Mouse (Mus musculus): Measurements from ENCODE around the gene Card11. TPM values are rescaled to one million over a fixed set of nuclear protein-coding genes. Genes with fewer than 3 reads are reported as not detected.

Gene Card11
- total RNA-seq, 2 experiments from 2014 or later: 0.30 to 1.7 TPM

GRCm38 (mm10) chr5:140847300-140847729 is 153.1 kb downstream of the Card11 start:
- peak; percentile 39 to 53 for DNase-seq

- DNase-seq: peak in 1 of 2 experiments; percentile 46
Measured at GRCm38 (mm10) chr5:140841942-140842341, 158.4 kb downstream of the Card11 start.

- DNase-seq: no peak
Measured at GRCm38 (mm10) chr5:140831064-140831431, 169.3 kb downstream of the Card11 start.

GRCm38 (mm10) chr5:140830314-140831063 is 169.9 kb downstream of the Card11 start, which contains the start of gene Gna12:
TSS of gene Gna12 (minus strand) at chr5:140830431.
- DNase-seq: peak; percentile 98 to 99

GRCm38 (mm10) chr5:140829911-140830294 is 170.5 kb downstream of the Card11 start:
- DNase-seq: peak in 1 of 2 experiments; percentile 59

- DNase-seq: peak; percentile 60
Measured at GRCm38 (mm10) chr5:140829081-140829910, 171.1 kb downstream of the Card11 start.

GRCm38 (mm10) chr5:140828363-140828762 is 172.0 kb downstream of the Card11 start:
- DNase-seq: peak in 1 of 2 experiments; percentile 40

GRCm38 (mm10) chr5:140827896-140828295 is 172.5 kb downstream of the Card11 start:
- DNase-seq: peak; percentile 63 to 65

GRCm38 (mm10) chr5:140827413-140827812 is 173.0 kb downstream of the Card11 start:
- peak in 1 of 2 experiments; percentile 33 for DNase-seq

GRCm38 (mm10) chr5:140826796-140827195 is 173.6 kb downstream of the Card11 start:
- DNase-seq: peak in 1 of 2 experiments; percentile 44

- peak in 1 of 2 experiments; percentile 8 for DNase-seq
Measured at GRCm38 (mm10) chr5:140826118-140826517, 174.3 kb downstream of the Card11 start.

- peak in 1 of 2 experiments; percentile 20 for DNase-seq
Measured at GRCm38 (mm10) chr5:140824126-140824525, 176.3 kb downstream of the Card11 start.

- DNase-seq: peak in 1 of 2 experiments; percentile 10
Measured at GRCm38 (mm10) chr5:140823386-140823785, 177.0 kb downstream of the Card11 start.

Small RNA genes lying within 50 kb of the gene (microRNA-seq; reads per million reads assigned to microRNA genes)
- gene Gm44385: 0 reads per million in 2 experiments

Other genes starting within 250 kb of the Card11 start
- 100 to 1,000 TPM; 126 to 130 TPM for gene Gna12, start 170.2 kb downstream of the Card11 start, total RNA-seq (2021)
- gene Sdk1, start 240.9 kb upstream of the Card11 start, total RNA-seq (2021): 1 to 10 TPM in 1 of 2 experiments, under 1 TPM in 1; 0.47 to 1.7 TPM